Mouse (Mus musculus) megakaryocyte, embryonic 14.5 days (primary cell): ENCODE data around the gene Gm14744.
"Not testable (repeated sequence)": the region's sequence is repeated elsewhere in the genome, so short reads cannot be mapped to it uniquely, and the experiment has no call there.

Experiments
- FLI1 ChIP-seq: IDR thresholded peaks from 2 replicates; pipeline ENCODE4 v1.6.1; 2012; ENCODE audit warnings: low read length, inconsistent platforms, mixed read lengths
- GATA1 ChIP-seq: IDR thresholded peaks from 3 replicates; pipeline ENCODE4 v1.6.1; 2012; ENCODE audit warnings: mixed read lengths, low read length, inconsistent platforms, borderline replicate concordance

GRCm38 (mm10) chrX:77864458-77864857 lies at the start of gene Gm14744:
- not testable (repeated sequence) for TF ChIP-seq GATA1, FLI1
